Mouse (Mus musculus): Measurements from ENCODE around the gene Slc7a10. TPM values are rescaled to one million over a fixed set of nuclear protein-coding genes. Genes with fewer than 3 reads are reported as not detected.

Gene Slc7a10
- polyA plus RNA-seq, 1 experiment: not detected

DNA sequence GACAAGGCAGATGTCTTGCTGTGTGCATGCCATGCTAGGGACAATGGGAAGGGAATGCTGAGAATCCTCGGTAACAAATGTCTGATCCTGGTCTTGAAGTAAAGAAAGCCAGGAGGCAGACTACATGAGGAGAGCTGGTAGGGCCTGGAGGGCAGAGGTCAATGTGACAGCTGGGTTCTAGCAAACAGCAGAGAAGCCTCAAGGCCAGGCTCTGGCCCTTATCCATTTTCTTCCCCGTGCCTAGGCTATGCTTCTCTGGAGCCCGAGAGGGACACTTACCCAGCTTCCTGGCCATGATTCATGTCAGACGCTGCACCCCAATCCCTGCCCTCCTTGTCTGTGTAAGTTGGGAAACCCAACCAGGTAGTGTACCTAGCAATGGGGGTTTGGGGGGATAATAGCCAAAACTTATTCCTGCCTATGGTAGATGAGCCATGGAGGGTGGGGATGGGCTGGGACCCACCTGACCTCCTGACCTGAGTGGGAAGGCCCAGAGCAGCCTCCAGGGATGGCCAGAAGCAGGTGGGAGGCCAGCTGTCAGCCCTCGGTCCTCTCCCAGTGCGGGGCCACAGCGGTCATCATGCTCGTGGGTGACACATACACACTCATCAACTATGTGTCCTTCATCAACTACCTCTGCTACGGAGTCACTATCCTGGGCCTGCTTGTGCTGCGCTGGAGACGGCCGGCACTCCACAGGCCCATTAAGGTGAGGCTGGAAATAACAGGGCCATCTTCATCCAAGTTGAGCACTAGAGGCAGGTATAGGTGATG, 13.0 kb downstream of the Slc7a10 start:
- no peak overlapping the region for H3K27ac ChIP-seq (ENCODE audit: insufficient read depth, low read length)

DNA sequence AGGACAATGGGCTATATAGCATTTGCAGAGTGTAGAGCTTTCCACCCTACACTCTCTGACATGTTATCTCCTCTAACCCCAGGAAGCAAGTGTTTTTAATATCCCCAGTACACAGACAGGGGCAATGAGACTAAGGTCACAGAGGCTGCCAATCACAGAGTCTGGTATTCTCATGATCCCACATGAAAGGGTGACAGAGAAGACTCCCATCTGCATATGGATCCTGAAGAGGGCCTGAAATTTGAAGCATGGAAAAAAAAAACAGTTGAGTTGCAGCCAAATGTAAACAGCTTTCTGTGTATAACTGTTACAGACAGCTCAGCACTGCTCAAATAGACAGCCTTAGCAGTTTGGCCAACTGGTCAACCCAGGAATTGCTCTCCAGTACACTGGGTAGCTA, 13.6 kb downstream of the Slc7a10 start:
- Histone ChIP-seq H3K4me3 (ENCODE audit: insufficient read depth, low read length) (no peak overlapping the region), H3K27ac (ENCODE audit: insufficient read depth, low read length) (no peak overlapping the region), H3K4me1 (ENCODE audit: control insufficient read depth, insufficient read depth, low read length) (no peaks in the 10 kb centered on the region)
- TF ChIP-seq CTCF (IDR thresholded peaks at IDR 0.05; ENCODE audit: borderline replicate concordance, insufficient read depth, low read length): no peak
- no peak for TF ChIP-seq POLR2A (IDR thresholded peaks at IDR 0.05; ENCODE audit: low read depth, low read length)

More for the DNA sequence above, 13.0 kb downstream of the Slc7a10 start:
- Histone ChIP-seq H3K4me1 (ENCODE audit: control insufficient read depth, insufficient read depth, low read length) (no peaks in the 10 kb centered on the region), H3K4me3 (ENCODE audit: insufficient read depth, low read length) (no peak overlapping the region)
- TF ChIP-seq POLR2A (IDR thresholded peaks at IDR 0.05; ENCODE audit: low read depth, low read length) (no peak), CTCF (IDR thresholded peaks at IDR 0.05; ENCODE audit: borderline replicate concordance, insufficient read depth, low read length) (no peak)

GRCm38 (mm10) chr7:35211791-35212190, 25.6 kb downstream of the Slc7a10 start:
- Histone ChIP-seq H3K4me1 (ENCODE audit: control insufficient read depth, insufficient read depth, low read length) (no peaks in the 10 kb centered on the region), H3K4me3 (ENCODE audit: insufficient read depth, low read length) (no peak overlapping the region), H3K27ac (ENCODE audit: insufficient read depth, low read length) (no peak overlapping the region)
- TF ChIP-seq CTCF (IDR thresholded peaks at IDR 0.05; ENCODE audit: borderline replicate concordance, insufficient read depth, low read length): no peak
- TF ChIP-seq POLR2A (IDR thresholded peaks at IDR 0.05; ENCODE audit: low read depth, low read length): no peak

DNA sequence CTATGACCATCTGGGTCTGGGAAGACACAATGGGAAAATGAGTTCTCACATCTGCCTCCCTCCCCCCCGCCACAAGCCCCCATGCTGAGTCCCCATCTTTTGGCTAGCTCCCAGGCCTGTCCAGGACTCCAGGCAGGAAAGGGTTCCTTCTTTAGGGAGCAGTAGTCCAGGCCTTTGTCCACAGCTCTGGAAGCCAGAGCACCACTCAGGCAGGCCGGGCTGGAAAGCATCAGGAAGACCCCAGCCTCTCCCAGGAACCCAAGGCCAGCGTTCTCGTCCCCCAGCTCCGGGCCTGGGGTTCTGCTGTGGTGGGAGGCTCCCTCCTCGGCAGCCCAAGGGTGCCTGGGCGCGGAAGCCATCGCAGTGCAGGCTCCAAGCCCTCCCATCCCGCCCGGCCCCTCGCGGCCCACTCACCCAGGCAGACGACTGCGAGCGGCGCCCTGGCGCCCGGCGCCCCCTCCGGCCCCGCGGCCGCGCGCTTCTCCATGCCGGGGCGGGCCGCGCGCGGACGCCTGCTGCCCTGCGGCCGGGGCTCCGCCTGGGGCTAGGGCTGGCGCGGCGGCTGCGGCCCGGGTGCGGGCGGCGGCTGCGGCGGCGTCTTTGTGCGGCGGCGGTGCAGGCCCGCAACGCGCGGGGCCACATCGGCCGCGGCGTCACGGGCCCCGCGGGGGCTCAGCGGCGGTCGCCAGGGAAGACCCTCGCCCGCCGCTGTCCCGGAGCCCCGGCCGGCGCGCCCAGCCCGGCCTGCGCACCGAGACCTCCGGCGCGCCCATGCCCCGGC, 28.4 kb downstream of the Slc7a10 start:
- TF ChIP-seq CTCF (IDR thresholded peaks at IDR 0.05; ENCODE audit: borderline replicate concordance, insufficient read depth, low read length) (no peak), POLR2A (IDR thresholded peaks at IDR 0.05; ENCODE audit: low read depth, low read length) (no peak)
- H3K4me1 ChIP-seq (ENCODE audit: control insufficient read depth, insufficient read depth, low read length): no peaks in the 10 kb centered on the region
- peak overlapping the region; percentile 27 for H3K4me3 ChIP-seq (ENCODE audit: insufficient read depth, low read length)
- H3K27ac ChIP-seq (ENCODE audit: insufficient read depth, low read length): no peak overlapping the region

- H3K27ac ChIP-seq (ENCODE audit: insufficient read depth, low read length): no peak within 1 kb of the TSS
- peak within 1 kb of the TSS; percentile 27 for H3K4me3 ChIP-seq (ENCODE audit: insufficient read depth, low read length)
- TF ChIP-seq CTCF (IDR thresholded peaks at IDR 0.05; ENCODE audit: borderline replicate concordance, insufficient read depth, low read length) (no peak), POLR2A (IDR thresholded peaks at IDR 0.05; ENCODE audit: low read depth, low read length) (no peak; the same call in 1 of the 2 replicates)
- no peaks in the 10 kb centered on the region for H3K4me1 ChIP-seq (ENCODE audit: control insufficient read depth, insufficient read depth, low read length)
Observed at GRCm38 (mm10) chr7:35215225-35215624, 29.0 kb downstream of the Slc7a10 start, which contains the start of gene Lrp3. TSS of gene Lrp3 (minus strand) at chr7:35215498.

GRCm38 (mm10) chr7:35215731-35216130, 29.5 kb downstream of the Slc7a10 start:
- TF ChIP-seq CTCF (IDR thresholded peaks at IDR 0.05; ENCODE audit: borderline replicate concordance, insufficient read depth, low read length): no peak
- no peak for TF ChIP-seq POLR2A (IDR thresholded peaks at IDR 0.05; ENCODE audit: low read depth, low read length)
- H3K4me3 ChIP-seq (ENCODE audit: insufficient read depth, low read length): peak overlapping the region; percentile 18; the same call in 1 of the 2 replicates
- no peaks in the 10 kb centered on the region for H3K4me1 ChIP-seq (ENCODE audit: control insufficient read depth, insufficient read depth, low read length)
- H3K27ac ChIP-seq (ENCODE audit: insufficient read depth, low read length): no peak overlapping the region

DNA sequence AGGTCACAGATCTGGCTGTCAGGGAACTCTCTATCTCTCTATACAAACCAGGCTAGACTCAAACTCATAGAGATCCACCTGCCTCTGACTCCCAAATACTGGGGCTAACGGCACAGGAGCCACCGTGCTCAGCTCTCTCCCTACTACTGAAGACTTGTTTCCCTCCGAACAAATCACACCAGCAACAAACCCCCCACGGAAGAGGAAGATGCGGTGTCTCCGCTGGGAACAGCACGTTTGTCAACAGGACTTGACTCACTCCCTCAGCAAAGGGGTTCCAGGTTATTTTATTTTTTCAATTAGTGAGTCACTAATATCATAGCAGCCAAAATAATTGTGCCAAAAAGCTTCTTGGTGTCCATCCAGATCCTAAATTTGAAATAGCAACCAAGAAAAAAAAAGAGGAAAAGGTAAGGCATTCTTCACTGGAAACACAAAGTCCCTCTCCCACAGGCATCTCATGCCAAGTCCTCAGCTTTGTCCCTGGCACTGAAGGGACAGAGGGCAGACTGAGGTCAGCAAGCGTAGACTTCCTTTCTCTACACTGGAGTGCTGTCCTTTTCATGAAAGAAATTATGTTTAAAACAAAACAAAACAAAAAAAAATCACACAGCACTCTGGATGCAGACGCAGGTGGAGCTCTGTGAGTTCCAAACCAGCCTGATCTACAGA, 34.6 kb downstream of the Slc7a10 start:
- no peak overlapping the region for H3K4me3 ChIP-seq (ENCODE audit: insufficient read depth, low read length)
- H3K4me1 ChIP-seq (ENCODE audit: control insufficient read depth, insufficient read depth, low read length): no peaks in the 10 kb centered on the region
- H3K27ac ChIP-seq (ENCODE audit: insufficient read depth, low read length): no peak overlapping the region

DNA sequence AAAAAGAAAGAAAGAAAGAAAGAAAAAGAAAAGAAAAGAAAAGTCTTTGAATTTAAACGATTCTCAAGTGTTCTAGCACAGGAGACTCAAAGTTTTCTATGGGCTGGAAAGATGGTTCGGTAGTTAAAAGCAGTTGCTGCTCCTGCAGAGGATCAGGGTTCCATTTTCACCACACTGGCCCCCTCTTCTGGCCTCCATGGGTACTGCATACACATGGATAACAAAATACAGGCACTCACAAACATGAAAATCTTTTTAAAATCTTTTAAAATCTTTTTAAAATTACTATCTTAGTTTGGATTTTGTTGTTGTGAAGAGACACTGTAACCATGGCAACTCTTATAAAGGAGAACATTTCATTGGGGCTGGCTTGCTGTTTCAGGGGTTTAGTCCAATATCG, 44.1 kb downstream of the Slc7a10 start:
- H3K4me1 ChIP-seq (ENCODE audit: control insufficient read depth, insufficient read depth, low read length): no peaks in the 10 kb centered on the region
- H3K4me3 ChIP-seq (ENCODE audit: insufficient read depth, low read length): no peak overlapping the region
- TF ChIP-seq CTCF (IDR thresholded peaks at IDR 0.05; ENCODE audit: borderline replicate concordance, insufficient read depth, low read length): no peak
- TF ChIP-seq POLR2A (IDR thresholded peaks at IDR 0.05; ENCODE audit: low read depth, low read length): no peak
- H3K27ac ChIP-seq (ENCODE audit: insufficient read depth, low read length): no peak overlapping the region

More for the DNA sequence above, 34.6 kb downstream of the Slc7a10 start:
- TF ChIP-seq POLR2A (IDR thresholded peaks at IDR 0.05; ENCODE audit: low read depth, low read length) (no peak), CTCF (IDR thresholded peaks at IDR 0.05; ENCODE audit: borderline replicate concordance, insufficient read depth, low read length) (no peak)

DNA sequence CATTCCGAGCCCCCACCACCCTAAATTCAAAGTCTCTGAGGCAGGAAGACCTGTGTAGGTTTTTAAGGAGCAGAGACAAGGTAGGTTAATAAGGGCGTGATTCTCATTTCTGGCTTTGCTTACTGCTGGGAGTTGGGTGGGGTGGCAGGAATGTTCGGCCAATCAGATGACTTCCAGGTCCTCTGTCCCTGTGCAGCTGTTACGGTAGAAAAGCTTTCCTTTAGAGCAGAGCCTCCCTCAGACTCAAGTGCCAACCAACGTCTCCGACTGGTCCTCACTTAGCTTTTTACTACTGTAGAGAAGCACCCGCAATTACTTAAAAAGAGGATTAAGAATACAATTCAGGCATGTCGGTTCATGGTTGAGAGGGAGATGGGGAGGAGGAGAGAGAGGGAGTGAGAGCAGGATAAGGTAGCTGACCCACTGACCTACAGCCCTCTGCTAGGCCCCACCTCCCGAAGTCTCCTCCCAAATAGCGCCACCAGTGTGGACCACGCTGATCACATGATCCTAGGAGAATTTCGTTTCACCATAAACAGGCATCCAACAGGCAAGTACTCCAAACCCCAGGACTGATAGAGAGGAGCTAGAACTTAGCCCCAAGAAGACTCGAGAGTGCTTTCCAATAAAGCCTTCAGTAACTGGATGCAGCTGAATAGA, 46.7 kb downstream of the Slc7a10 start:
- H3K27ac ChIP-seq (ENCODE audit: insufficient read depth, low read length): no peak overlapping the region
- no peaks in the 10 kb centered on the region for H3K4me1 ChIP-seq (ENCODE audit: control insufficient read depth, insufficient read depth, low read length)
- H3K4me3 ChIP-seq (ENCODE audit: insufficient read depth, low read length): no peak overlapping the region
- no peak for TF ChIP-seq POLR2A (IDR thresholded peaks at IDR 0.05; ENCODE audit: low read depth, low read length)
- no peak for TF ChIP-seq CTCF (IDR thresholded peaks at IDR 0.05; ENCODE audit: borderline replicate concordance, insufficient read depth, low read length)

All from embryonic fibroblast, embryonic 13.5 days (primary cell).